Mouse (Mus musculus) lung, embryonic 14.5 days (tissue): ENCODE results near the gene AI464131. TPM values are rescaled to one million over a fixed set of nuclear protein-coding genes. Genes with fewer than 3 reads are reported as not detected.

Experiments used
- ATAC-seq: fragments of 200-750 bp; cut with Nextera tagmentation; 2 replicates; pipeline ENCODE4 v1.8.0; 2017; ENCODE audit warnings: mild to moderate bottlenecking, moderate TSS enrichment, moderate library complexity; ENCODE audit not compliant: insufficient read depth
- DNase-seq: peaks from one replicate; pipeline ENCODE4 v3.0.0-alpha.2; 2015
- H3K27ac ChIP-seq: fragments of 300-500 bp; sonication (generic); 2 replicates; pipeline ENCODE4 v1.5.1; 2014; ENCODE audit warnings: low read depth, mild to moderate bottlenecking, moderate library complexity
- H3K27me3 ChIP-seq: fragments of 300-500 bp; sonication (generic); 2 replicates; pipeline ENCODE4 v1.6.1; 2014; ENCODE audit warnings: low read length, control low read depth; ENCODE audit not compliant: insufficient read depth
- H3K36me3 ChIP-seq: fragments of 300-500 bp; sonication (generic); 2 replicates; pipeline ENCODE4 v1.6.1; 2014; ENCODE audit warnings: control low read depth; ENCODE audit not compliant: insufficient read depth
- H3K4me1 ChIP-seq: fragments of 300-500 bp; sonication (generic); 2 replicates; pipeline ENCODE4 v1.6.1; 2014; ENCODE audit warnings: antibody characterized with exemption, control low read depth; ENCODE audit not compliant: insufficient read depth
- H3K4me2 ChIP-seq: fragments of 300-500 bp; sonication (generic); 2 replicates; pipeline ENCODE4 v1.6.1; 2014; ENCODE audit warnings: mild to moderate bottlenecking
- H3K4me3 ChIP-seq: fragments of 300-500 bp; sonication (generic); 2 replicates; pipeline ENCODE4 v1.5.1; 2014; ENCODE audit warnings: low read depth, low read length
- H3K9ac ChIP-seq: fragments of 300-500 bp; sonication (generic); 2 replicates; pipeline ENCODE4 v1.6.1; 2014
- H3K9me3 ChIP-seq: fragments of 300-500 bp; sonication (generic); 2 replicates; pipeline ENCODE4 v1.6.1; 2016; ENCODE audit warnings: low read depth, low read length, control low read depth
- CTCF ChIP-seq: IDR thresholded peaks from 2 replicates; pipeline ENCODE4 v1.5.1; 2016; ENCODE audit warnings: antibody characterized with exemption, low read depth
- WGBS: fragments of 180-500 bp; shearing (Covaris S2); extraction: QIAGEN DNeasy Blood & Tissue Kit; methylation state at CpG from one replicate; pipeline ENCODE4 v1.1.7; 2014; 5-methylcytosine and 5-hydroxymethylcytosine counted together
- polyA plus RNA-seq: library from polyadenylated mRNA; unstranded; fragments of >200 nt; fragmentation: Nextera tagmentation; extraction: Ambion mirVana; gene quantifications from 2 replicates; pipeline ENCODE4 v1.2.1, GENCODE M21; 2014

Gene AI464131
- polyA plus RNA-seq, 1 experiment from 2014 or later = 3.6 TPM

DNA sequence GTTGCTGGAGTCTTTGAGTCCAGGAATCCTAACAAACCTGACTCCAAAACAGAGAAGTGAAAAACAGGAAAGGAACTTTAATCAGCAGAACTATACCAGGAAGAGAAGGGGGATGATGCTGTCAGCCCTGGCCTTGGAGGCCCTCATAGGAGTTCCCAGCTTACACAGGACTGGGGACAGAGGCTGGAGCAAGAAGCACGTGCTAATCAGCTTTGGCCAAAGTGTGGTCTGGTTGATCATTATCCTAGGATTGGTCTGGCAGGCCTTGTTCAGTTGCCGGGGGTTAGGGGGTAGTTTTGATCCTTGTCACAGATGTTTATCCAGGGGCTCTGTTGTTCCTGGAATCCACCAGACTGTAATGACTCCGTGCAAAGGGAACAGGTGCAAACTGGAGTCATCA lies 8.5 kb downstream of the AI464131 start:
- TF ChIP-seq CTCF = no peak
- 17% methylated on average over 3 of the region's 3 CpGs for WGBS
- no peak for ATAC-seq
- H3K27ac ChIP-seq = no peak overlapping the region
- H3K4me2 ChIP-seq = no peak overlapping the region
- H3K9ac ChIP-seq = no peak overlapping the region
- H3K4me3 ChIP-seq = no peak overlapping the region
- peaks cover 34% of the 10 kb centered on the region for H3K27me3 ChIP-seq
- H3K9me3 ChIP-seq = no peaks in the 10 kb centered on the region
- DNase-seq = no peak
- H3K36me3 ChIP-seq = no peaks in the 10 kb centered on the region
- peaks cover 12% of the 10 kb centered on the region for H3K4me1 ChIP-seq

DNA sequence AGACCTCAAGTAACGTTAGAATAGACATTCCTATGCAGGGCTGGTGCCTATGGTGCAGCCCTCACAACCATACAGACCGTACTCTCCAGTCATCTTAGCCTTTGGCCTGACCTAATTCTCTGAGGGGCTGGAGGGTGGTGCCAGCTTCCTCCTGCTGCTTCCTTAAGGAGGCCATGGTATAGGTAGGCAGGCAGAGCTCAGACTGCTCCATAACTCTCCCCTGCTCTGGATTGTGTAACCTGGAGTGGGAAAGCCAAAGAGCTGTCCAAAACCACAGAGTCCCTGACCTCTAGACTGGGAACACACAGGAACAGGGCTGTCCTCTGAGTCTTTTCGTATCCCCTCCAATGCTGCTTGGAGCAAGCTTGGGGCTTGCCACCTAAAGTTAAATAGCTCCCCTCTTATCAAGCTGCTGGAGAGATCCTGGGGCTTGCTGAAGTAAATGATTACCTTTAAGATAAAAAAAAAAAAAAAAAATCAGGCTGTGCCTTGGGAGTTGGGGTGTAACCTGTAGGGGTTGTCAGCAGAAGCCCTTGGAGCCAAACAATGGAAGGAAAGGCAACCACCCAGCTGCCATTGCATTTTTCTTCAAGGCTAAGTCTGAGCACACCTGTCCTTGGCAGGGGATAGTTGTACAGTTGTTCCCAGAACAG lies 9.3 kb downstream of the AI464131 start:
- Histone ChIP-seq H3K9me3 (no peaks in the 10 kb centered on the region), H3K4me1 (peaks cover 7% of the 10 kb centered on the region; the same call in 1 of the 2 replicates), H3K27me3 (peaks cover 26% of the 10 kb centered on the region), H3K27ac (no peak overlapping the region), H3K4me2 (no peak overlapping the region), H3K4me3 (no peak overlapping the region), H3K9ac (no peak overlapping the region), H3K36me3 (no peaks in the 10 kb centered on the region)
- ATAC-seq = no peak
- no peak for DNase-seq
- TF ChIP-seq CTCF = no peak
- WGBS = 53% methylated on average over 3 of the region's 3 CpGs

DNA sequence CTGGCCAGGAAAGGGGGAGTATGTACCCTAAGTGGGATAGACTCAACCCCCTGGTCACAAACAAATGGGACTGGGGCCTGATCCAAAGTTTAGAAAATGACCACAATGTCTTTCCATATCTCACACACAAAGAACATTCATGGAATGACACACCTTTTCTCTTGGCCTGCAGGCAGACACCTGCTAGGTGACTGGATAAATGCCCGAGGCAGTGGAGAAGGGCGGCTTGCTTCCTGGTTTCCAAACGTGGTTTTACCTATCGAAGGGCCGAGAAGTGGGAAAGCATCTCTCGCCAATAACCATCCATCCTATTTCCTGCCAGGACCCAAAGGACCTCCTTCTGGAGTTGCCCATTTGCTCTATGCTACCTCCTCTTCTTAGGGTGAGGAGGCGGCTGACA lies 9.9 kb downstream of the AI464131 start:
- no peaks in the 10 kb centered on the region for H3K36me3 ChIP-seq
- TF ChIP-seq CTCF = no peak
- H3K27ac ChIP-seq = no peak overlapping the region
- no peak overlapping the region for H3K4me3 ChIP-seq
- peaks cover 20% of the 10 kb centered on the region for H3K27me3 ChIP-seq
- H3K4me2 ChIP-seq = no peak overlapping the region
- ATAC-seq (no peak), DNase-seq (no peak)
- WGBS = 74% methylated on average over 7 of the region's 7 CpGs
- H3K9me3 ChIP-seq = no peaks in the 10 kb centered on the region
- H3K4me1 ChIP-seq = 0 out of 2 replicates have a peak, but pooled peaks cover 2% of the 10 kb centered on the region
- no peak overlapping the region for H3K9ac ChIP-seq

DNA sequence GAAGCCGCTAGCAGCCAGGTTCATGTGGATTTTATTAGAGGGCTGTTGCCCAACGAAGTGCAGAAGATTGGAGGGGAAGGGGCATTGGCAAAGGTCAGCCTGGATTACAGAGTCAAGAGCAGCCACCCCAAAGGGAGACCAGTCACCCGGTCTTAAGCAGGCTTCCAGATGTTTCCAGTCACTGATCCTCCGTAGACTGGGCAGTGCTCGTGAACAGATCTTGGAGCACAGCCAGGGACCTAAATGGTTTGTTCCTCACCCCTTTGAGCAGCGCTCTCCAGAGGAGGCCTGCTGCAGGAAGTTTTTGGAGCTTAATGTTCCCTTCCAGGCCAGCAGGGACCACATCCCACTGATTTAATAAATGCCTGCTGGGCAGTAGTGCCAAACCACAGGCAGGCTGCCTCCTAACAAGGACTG lies 21.3 kb downstream of the AI464131 start:
- 37% methylated on average over 6 of the region's 6 CpGs for WGBS
- peak; percentile 95 for DNase-seq
- ATAC-seq = peak; percentile 95
- no peaks in the 10 kb centered on the region for H3K27me3 ChIP-seq
- 0 out of 2 replicates have a peak overlapping the region, but pooled peaks have one; percentile 24 for H3K4me2 ChIP-seq
- H3K9me3 ChIP-seq = no peaks in the 10 kb centered on the region
- H3K4me1 ChIP-seq = no peaks in the 10 kb centered on the region
- H3K36me3 ChIP-seq = peaks cover 8% of the 10 kb centered on the region; the same call in 1 of the 2 replicates
- no peak overlapping the region for H3K4me3 ChIP-seq
- peak; percentile 31 for TF ChIP-seq CTCF
- H3K27ac ChIP-seq = peak overlapping the region; percentile 59
- H3K9ac ChIP-seq = no peak overlapping the region

DNA sequence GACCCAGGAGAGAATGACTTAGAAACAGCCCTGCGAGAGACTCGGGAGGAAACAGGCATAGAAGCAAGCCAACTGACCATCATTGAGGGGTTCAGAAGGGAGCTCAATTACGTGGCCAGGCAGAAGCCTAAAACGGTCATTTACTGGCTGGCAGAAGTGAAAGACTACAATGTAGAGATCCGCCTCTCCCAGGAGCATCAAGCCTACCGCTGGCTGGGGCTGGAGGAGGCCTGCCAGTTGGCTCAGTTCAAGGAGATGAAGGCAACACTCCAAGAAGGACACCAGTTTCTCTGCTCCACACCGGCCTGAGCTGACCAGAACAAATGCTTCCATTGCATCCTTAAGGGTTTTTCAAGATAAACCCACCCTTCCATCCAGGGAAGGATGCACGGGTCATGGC lies 22.6 kb downstream of the AI464131 start:
- ATAC-seq (no peak), DNase-seq (no peak)
- H3K36me3 ChIP-seq = peaks cover 8% of the 10 kb centered on the region; the same call in 1 of the 2 replicates
- H3K9ac ChIP-seq = no peak overlapping the region
- no peaks in the 10 kb centered on the region for H3K9me3 ChIP-seq
- no peak for TF ChIP-seq CTCF
- H3K27me3 ChIP-seq = no peaks in the 10 kb centered on the region
- H3K4me1 ChIP-seq = no peaks in the 10 kb centered on the region
- H3K4me3 ChIP-seq = no peak overlapping the region
- WGBS = 69% methylated on average over 8 of the region's 8 CpGs
- no peak overlapping the region for H3K4me2 ChIP-seq
- H3K27ac ChIP-seq = no peak overlapping the region; the same call in 1 of the 2 replicates

DNA sequence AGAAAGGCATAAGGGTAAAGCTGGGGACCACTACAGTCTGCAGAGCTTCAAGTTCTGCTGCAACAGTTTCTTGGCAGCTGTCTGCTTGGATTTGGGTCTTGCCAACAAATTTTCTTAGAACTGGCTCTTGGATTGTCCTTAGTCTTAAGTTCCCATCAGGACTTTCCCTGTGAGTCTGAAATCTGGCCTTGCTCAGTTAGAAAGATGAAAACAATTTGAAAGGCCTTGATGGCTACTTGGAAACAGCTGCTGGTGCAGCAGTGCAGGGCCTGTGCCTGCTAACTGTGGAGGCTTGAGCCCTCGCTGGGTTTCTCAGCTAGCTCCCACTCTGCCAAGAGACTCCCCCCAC lies 23.4 kb downstream of the AI464131 start:
- no peak for TF ChIP-seq CTCF
- DNase-seq = peak; percentile 72
- H3K36me3 ChIP-seq = peaks cover 8% of the 10 kb centered on the region; the same call in 1 of the 2 replicates
- H3K27ac ChIP-seq = no peak overlapping the region
- no peaks in the 10 kb centered on the region for H3K4me1 ChIP-seq
- H3K4me3 ChIP-seq = no peak overlapping the region
- no peak overlapping the region for H3K4me2 ChIP-seq
- H3K9me3 ChIP-seq = no peaks in the 10 kb centered on the region
- no peaks in the 10 kb centered on the region for H3K27me3 ChIP-seq
- ATAC-seq = peak; percentile 53; the same call in 1 of the 2 replicates
- no peak overlapping the region for H3K9ac ChIP-seq
- 54% methylated on average over 1 of the region's 1 CpGs for WGBS

DNA sequence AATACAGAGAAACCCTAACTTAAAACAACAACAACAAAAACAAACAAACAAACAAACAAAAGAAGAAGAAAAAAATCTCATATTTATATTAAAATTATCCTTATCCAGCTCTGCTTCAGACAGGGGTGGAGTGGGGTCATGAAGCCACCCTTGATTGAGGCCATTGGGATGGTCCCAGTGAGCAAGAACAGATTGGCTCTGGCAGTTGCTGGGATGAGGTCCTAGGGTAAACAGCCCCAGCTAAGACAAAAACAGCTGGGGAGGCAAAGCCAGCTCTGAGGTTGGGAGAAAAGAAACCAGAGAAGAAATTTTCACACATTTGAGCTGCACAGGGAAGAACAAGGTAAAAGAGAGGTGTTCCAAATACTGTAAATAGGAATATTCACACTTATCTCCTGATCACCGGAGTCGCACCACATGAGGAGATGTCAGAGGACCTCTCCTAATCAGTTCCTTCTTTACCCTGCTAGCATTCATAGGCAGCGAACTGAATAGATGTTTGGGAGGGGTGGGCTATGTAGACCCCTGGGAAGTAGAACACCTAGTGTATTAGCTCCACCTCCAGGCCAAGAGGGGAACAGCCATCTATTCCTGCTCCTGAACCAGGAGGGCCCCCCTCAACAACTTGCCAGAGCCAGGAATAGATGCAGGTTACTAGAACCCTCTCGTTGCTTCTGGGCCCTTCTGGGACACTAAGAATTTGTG lies 24.0 kb downstream of the AI464131 start:
- Histone ChIP-seq H3K36me3 (peaks cover 8% of the 10 kb centered on the region; the same call in 1 of the 2 replicates), H3K4me2 (no peak overlapping the region), H3K4me3 (no peak overlapping the region), H3K9me3 (no peaks in the 10 kb centered on the region), H3K27ac (no peak overlapping the region), H3K4me1 (no peaks in the 10 kb centered on the region), H3K9ac (no peak overlapping the region), H3K27me3 (no peaks in the 10 kb centered on the region)
- 70% methylated on average over 4 of the region's 4 CpGs for WGBS
- ATAC-seq (no peak), DNase-seq (no peak)
- TF ChIP-seq CTCF = peak; percentile 12; the same call in 1 of the 2 replicates
